Mouse (Mus musculus) forebrain, embryonic 16.5 days (tissue): ENCODE measurements around the gene Mllt1. TPM values are rescaled to one million over a fixed set of nuclear protein-coding genes. Genes with fewer than 3 reads are reported as not detected.

ENCODE experiments used
- ATAC-seq: fragments of 200-750 bp; cut with Nextera tagmentation; 2 replicates; pipeline ENCODE4 v1.8.0; 2017; ENCODE audit warnings: mild to moderate bottlenecking, moderate library complexity
- H3K27ac ChIP-seq: fragments of 300-500 bp; sonication (generic); 2 replicates; pipeline ENCODE4 v1.5.1; 2014; ENCODE audit warnings: low read length, control low read depth
- H3K27me3 ChIP-seq: fragments of 300-500 bp; sonication (generic); replicated peaks from 2 replicates; pipeline ENCODE4 v1.6.1; 2014; ENCODE audit warnings: low read length; ENCODE audit not compliant: control insufficient read depth, insufficient read depth
- H3K36me3 ChIP-seq: fragments of 300-500 bp; sonication (generic); 2 replicates; pipeline ENCODE4 v1.6.1; 2014; ENCODE audit not compliant: control insufficient read depth, insufficient read depth
- H3K4me1 ChIP-seq: fragments of 300-500 bp; sonication (generic); replicated peaks from 2 replicates; pipeline ENCODE4 v1.6.1; 2014; ENCODE audit warnings: low read length; ENCODE audit not compliant: control insufficient read depth, insufficient read depth
- H3K4me2 ChIP-seq: fragments of 300-500 bp; sonication (generic); 2 replicates; pipeline ENCODE4 v1.6.1; 2014; ENCODE audit warnings: mild to moderate bottlenecking, low read length, control low read depth
- H3K4me3 ChIP-seq: fragments of 300-500 bp; sonication (generic); replicated peaks from 2 replicates; pipeline ENCODE4 v1.5.1; 2014; ENCODE audit warnings: mild to moderate bottlenecking, low read length, control low read depth
- H3K9ac ChIP-seq: fragments of 300-500 bp; sonication (generic); replicated peaks from 2 replicates; pipeline ENCODE4 v1.6.1; 2014; ENCODE audit warnings: low read depth, low read length, control low read depth
- H3K9me3 ChIP-seq: fragments of 300-500 bp; sonication (generic); 2 replicates; pipeline ENCODE4 v1.6.1; 2016; ENCODE audit warnings: low read length; ENCODE audit not compliant: control insufficient read depth
- WGBS: fragments of 180-500 bp; shearing (Covaris S2); extraction: QIAGEN DNeasy Blood & Tissue Kit; methylation state at CpG from one replicate; pipeline ENCODE4 v1.1.7; 2014; 5-methylcytosine and 5-hydroxymethylcytosine counted together
- polyA plus RNA-seq: library from polyadenylated mRNA; unstranded; fragments of >200 nt; fragmentation: Nextera tagmentation; extraction: Ambion mirVana; gene quantifications from 2 replicates; pipeline ENCODE4 v1.2.1, GENCODE M21; 2015

The Mllt1 gene
- polyA plus RNA-seq, 1 experiment from 2014 or later: 86.1 TPM

DNA sequence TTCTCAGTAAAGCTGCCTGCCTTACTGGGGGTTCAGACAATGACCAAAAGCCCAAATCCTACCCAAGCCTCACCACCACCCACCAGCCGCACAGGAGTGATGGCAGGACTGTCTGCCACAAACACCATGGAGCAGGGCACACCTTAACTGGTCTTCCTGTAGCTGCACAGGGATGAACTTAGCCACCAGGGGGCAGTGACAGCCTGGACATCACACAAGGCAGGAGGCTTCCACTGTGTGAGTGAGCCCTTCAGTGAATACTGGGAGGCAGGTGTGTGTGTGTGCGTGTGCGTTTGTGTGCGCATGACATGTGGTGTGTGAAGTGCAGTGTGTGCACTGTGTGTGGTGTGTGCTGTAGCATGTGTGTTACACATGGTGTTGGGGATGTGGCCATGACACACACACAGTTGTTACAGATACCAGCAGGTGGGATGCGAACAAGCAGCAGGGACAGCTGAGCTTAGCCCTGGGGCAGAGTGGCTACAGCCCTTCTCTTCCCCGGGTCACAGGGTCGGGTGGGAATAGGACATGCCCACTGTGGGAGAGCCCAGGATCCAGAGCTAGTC, 37.5 kb downstream of the Mllt1 start:
- Histone ChIP-seq H3K36me3 (peaks cover 39% of the 10 kb centered on the region), H3K4me2 (no peak overlapping the region), H3K4me3 (no peak overlapping the region), H3K27ac (peak overlapping the region; percentile 79; the same call in 1 of the 2 replicates), H3K9me3 (no peaks in the 10 kb centered on the region), H3K9ac (no peak overlapping the region), H3K4me1 (peaks cover 20% of the 10 kb centered on the region), H3K27me3 (no peaks in the 10 kb centered on the region)
- ATAC-seq: peak; percentile 53
- WGBS: 80% methylated on average over 7 of the region's 7 CpGs

DNA sequence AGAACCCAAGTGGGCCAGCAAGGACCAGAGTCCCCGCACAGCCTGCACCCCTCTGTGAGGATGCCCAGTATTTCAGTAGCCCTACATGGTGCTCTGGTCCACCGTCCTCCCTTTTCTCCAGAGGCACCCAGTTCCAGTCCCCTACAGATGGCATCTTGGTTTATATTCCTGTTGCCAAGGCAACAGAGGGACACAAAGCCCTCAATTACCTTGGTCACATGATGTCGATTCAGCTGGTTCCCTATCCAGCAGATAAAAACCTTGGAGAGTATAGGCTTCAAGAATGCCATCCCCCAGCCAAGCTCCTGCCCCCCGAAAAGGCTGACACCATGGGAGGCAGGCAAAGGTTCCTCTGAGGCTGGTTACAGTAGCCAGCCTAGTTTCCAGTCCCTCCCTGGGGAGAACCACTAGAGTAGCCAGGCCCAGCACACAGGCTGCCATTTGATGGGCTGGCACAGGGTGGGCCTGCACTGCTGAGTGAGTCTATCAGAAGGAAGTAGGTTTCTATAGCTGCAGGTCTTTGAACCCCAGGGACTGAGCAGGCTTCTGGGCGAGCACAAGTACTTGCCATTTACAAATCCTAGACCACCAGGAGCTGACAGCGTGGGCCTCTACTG, 38.6 kb downstream of the Mllt1 start:
- Histone ChIP-seq H3K27ac (peak overlapping the region; percentile 79), H3K27me3 (no peaks in the 10 kb centered on the region), H3K9me3 (no peaks in the 10 kb centered on the region), H3K36me3 (peaks cover 43% of the 10 kb centered on the region), H3K4me1 (peaks cover 20% of the 10 kb centered on the region), H3K4me3 (no peak overlapping the region), H3K4me2 (no peak overlapping the region), H3K9ac (peak overlapping the region; percentile 32)
- ATAC-seq: peak; percentile 77
- 59% methylated on average over 6 of the region's 6 CpGs for WGBS

GRCm38 (mm10) chr17:56895368-56895918, 39.8 kb downstream of the Mllt1 start:
- Histone ChIP-seq H3K4me1 (peaks cover 20% of the 10 kb centered on the region), H3K4me3 (no peak overlapping the region), H3K9ac (no peak overlapping the region), H3K27me3 (no peaks in the 10 kb centered on the region), H3K36me3 (peaks cover 41% of the 10 kb centered on the region), H3K4me2 (no peak overlapping the region), H3K9me3 (0 out of 2 replicates have a peak, but pooled peaks cover 3% of the 10 kb centered on the region), H3K27ac (no peak overlapping the region)
- 92% methylated on average over 9 of the region's 9 CpGs for WGBS
- ATAC-seq: no peak

- Histone ChIP-seq H3K4me1 (no peaks in the 10 kb centered on the region), H3K36me3 (peaks cover 40% of the 10 kb centered on the region), H3K4me2 (no peak overlapping the region), H3K4me3 (no peak overlapping the region), H3K9ac (no peak overlapping the region), H3K9me3 (0 out of 2 replicates have a peak, but pooled peaks cover 3% of the 10 kb centered on the region), H3K27ac (no peak overlapping the region), H3K27me3 (no peaks in the 10 kb centered on the region)
- no peak for ATAC-seq
- 98% methylated on average over 2 of the region's 2 CpGs for WGBS
Measured at GRCm38 (mm10) chr17:56890018-56890417, 45.2 kb downstream of the Mllt1 start.

GRCm38 (mm10) chr17:56888050-56888449, 47.2 kb downstream of the Mllt1 start:
- ATAC-seq: no peak
- H3K27me3 ChIP-seq: no peaks in the 10 kb centered on the region
- no peak overlapping the region for H3K4me2 ChIP-seq
- no peak overlapping the region for H3K27ac ChIP-seq
- H3K4me1 ChIP-seq: no peaks in the 10 kb centered on the region
- peaks cover 24% of the 10 kb centered on the region for H3K36me3 ChIP-seq
- 76% methylated on average over 2 of the region's 3 CpGs for WGBS
- no peak overlapping the region for H3K4me3 ChIP-seq
- no peak overlapping the region for H3K9ac ChIP-seq
- 0 out of 2 replicates have a peak, but pooled peaks cover 3% of the 10 kb centered on the region for H3K9me3 ChIP-seq

DNA sequence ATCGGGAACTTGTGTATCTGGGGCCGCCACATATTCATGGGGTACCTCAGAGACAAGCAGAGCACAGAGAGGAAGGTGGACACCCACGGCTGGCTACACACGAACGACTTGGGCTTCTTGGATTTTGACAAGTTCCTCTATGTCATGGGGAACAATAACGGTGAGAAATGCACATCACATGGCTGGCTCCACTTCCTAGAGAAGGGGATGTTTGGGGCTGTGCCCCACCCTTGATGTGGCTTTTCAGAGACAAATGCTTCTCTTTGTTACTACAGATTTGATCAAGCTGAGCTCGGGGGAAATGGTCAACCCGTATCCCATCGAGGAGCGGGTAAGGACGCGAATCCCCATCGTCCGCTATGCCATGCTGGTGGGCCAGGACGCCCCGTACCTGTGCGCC, 50.4 kb downstream of the Mllt1 start:
- Histone ChIP-seq H3K27me3 (no peaks in the 10 kb centered on the region), H3K9ac (no peak overlapping the region), H3K4me3 (no peak overlapping the region), H3K36me3 (peaks cover 7% of the 10 kb centered on the region; the same call in 1 of the 2 replicates), H3K27ac (no peak overlapping the region), H3K9me3 (no peaks in the 10 kb centered on the region), H3K4me1 (no peaks in the 10 kb centered on the region), H3K4me2 (no peak overlapping the region)
- no peak for ATAC-seq
- WGBS: 92% methylated on average over 17 of the region's 17 CpGs

GRCm38 (mm10) chr17:56884331-56884730, 50.9 kb downstream of the Mllt1 start:
- Histone ChIP-seq H3K36me3 (peaks cover 7% of the 10 kb centered on the region; the same call in 1 of the 2 replicates), H3K9me3 (no peaks in the 10 kb centered on the region), H3K4me1 (no peaks in the 10 kb centered on the region), H3K27me3 (no peaks in the 10 kb centered on the region), H3K4me3 (no peak overlapping the region), H3K27ac (no peak overlapping the region), H3K9ac (no peak overlapping the region), H3K4me2 (no peak overlapping the region)
- WGBS: 77% methylated on average over 5 of the region's 5 CpGs
- ATAC-seq: no peak

- Histone ChIP-seq H3K9ac (no peak overlapping the region), H3K27me3 (no peaks in the 10 kb centered on the region), H3K36me3 (peaks cover 2% of the 10 kb centered on the region; the same call in 1 of the 2 replicates), H3K27ac (no peak overlapping the region), H3K4me1 (no peaks in the 10 kb centered on the region), H3K9me3 (no peaks in the 10 kb centered on the region), H3K4me3 (no peak overlapping the region), H3K4me2 (peak overlapping the region; percentile 18; the same call in 1 of the 2 replicates)
- ATAC-seq: no peak
- WGBS: 44% methylated on average over 17 of the region's 17 CpGs
Measured at GRCm38 (mm10) chr17:56883612-56884011, 51.6 kb downstream of the Mllt1 start.

DNA sequence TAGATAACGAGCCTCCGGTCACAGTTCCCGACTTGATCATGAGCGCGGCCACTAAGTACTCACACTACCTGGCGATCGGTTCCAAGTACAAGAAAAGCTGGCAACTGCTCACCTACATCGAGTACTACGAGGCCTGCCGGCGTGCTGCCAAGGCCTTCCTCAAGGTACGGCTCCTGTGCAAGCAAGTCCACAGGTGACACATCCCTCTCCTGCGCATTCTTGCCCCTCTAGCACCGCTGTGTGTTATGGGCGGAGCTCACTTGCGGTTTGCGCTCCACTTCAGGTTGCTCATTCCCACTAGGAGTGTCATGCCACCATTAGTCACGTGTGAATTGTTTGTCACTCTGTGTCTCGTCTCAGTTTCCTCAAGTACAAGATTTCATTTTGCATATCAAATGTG, 57.8 kb downstream of the Mllt1 start:
- Histone ChIP-seq H3K4me3 (no peak overlapping the region), H3K9ac (no peak overlapping the region), H3K27ac (no peak overlapping the region), H3K4me2 (no peak overlapping the region), H3K27me3 (no peaks in the 10 kb centered on the region), H3K4me1 (no peaks in the 10 kb centered on the region), H3K36me3 (no peaks in the 10 kb centered on the region), H3K9me3 (no peaks in the 10 kb centered on the region)
- WGBS: 89% methylated on average over 19 of the region's 19 CpGs
- ATAC-seq: no peak
